In the genomic region with DNA sequence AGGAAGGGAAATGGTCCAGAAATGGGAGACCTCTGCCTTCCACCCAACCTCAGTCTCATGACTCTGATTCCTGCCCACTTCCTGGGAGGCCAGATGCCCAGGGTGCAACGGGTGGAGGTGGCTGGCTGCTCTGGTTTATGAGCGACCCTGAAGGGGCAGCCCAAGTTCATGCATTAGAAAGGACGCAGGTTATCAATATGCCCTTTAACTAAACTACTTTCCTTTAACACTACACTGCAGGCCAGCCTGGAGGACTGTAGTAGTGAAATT, we compare ENCODE assay signal across 9 mouse cellular contexts. TPM values are rescaled to one million over a fixed set of nuclear protein-coding genes. Genes with fewer than 3 reads are reported as not detected.
DNase-seq lines count a peak whose midpoint lies in the region; ATAC-seq and TF ChIP-seq lines count a peak whose summit lies in the region.
"Had no signal": no experiment of that assay in that cellular context is flagged by ENCODE, and none has a peak within 500 bp of the region (broad histone marks: within the 10 kb centered on the region; RNA-seq: fewer than 3 reads in every experiment).

No protein-coding gene starts in this region.

- TF ChIP-seq CTCF in layer of hippocampus, adult 2 months (conservative IDR thresholded peaks at IDR 0.05), result no peak

- peak overlapping the region; percentile 94 for H3K4me2 ChIP-seq in embryonic facial prominence, embryonic 15.5 days (replicated peaks)
- peak overlapping the region; percentile 94 for H3K4me2 ChIP-seq in kidney, embryonic 15.5 days
- peak overlapping the region; percentile 97 for H3K4me2 ChIP-seq in midbrain, embryonic 15.5 days

- H3K27ac ChIP-seq in layer of hippocampus, adult 2 months, result peak overlapping the region; percentile 95
- no peak overlapping the region for H3K27ac ChIP-seq in embryonic facial prominence, embryonic 15.5 days (replicated peaks)
- H3K27ac ChIP-seq in kidney, embryonic 15.5 days, result peak overlapping the region; percentile 72; the same call in 1 of the 2 replicates
- no peak overlapping the region for H3K27ac ChIP-seq in midbrain, embryonic 15.5 days

- 26% methylated on average over 3 of the region's 3 CpGs for WGBS in embryonic facial prominence, embryonic 15.5 days
- WGBS in kidney, embryonic 15.5 days, result 29% methylated on average over 3 of the region's 3 CpGs
- 30% methylated on average over 3 of the region's 3 CpGs for WGBS in midbrain, embryonic 15.5 days

- peak overlapping the region; percentile 98 for H3K4me3 ChIP-seq in layer of hippocampus, adult 2 months
- peak overlapping the region; percentile 93 for H3K4me3 ChIP-seq in embryonic facial prominence, embryonic 15.5 days (replicated peaks)
- peak overlapping the region; percentile 87 for H3K4me3 ChIP-seq in kidney, embryonic 15.5 days (replicated peaks)
- peak overlapping the region; percentile 88 for H3K4me3 ChIP-seq in midbrain, embryonic 15.5 days

- H3K9me3 ChIP-seq in embryonic facial prominence, embryonic 15.5 days (replicated peaks), result no peaks in the 10 kb centered on the region
- H3K9me3 ChIP-seq in kidney, embryonic 15.5 days (replicated peaks), result no peaks in the 10 kb centered on the region
- no peaks in the 10 kb centered on the region for H3K9me3 ChIP-seq in midbrain, embryonic 15.5 days

- peaks cover 30% of the 10 kb centered on the region for H3K4me1 ChIP-seq in embryonic facial prominence, embryonic 15.5 days
- peaks cover 29% of the 10 kb centered on the region for H3K4me1 ChIP-seq in kidney, embryonic 15.5 days
- H3K4me1 ChIP-seq in midbrain, embryonic 15.5 days, result peaks cover 34% of the 10 kb centered on the region

- no peak for ATAC-seq in embryonic facial prominence, embryonic 15.5 days (ENCODE audit: insufficient number of reproducible peaks, low FRiP score, low TSS enrichment, low read depth)
- no peak for ATAC-seq in kidney, embryonic 15.5 days (replicated peaks; ENCODE audit: low FRiP score)
- no peak for ATAC-seq in midbrain, embryonic 15.5 days (replicated peaks)

- DNase-seq in layer of hippocampus, adult 2 months (ENCODE audit: low spot score in 2 of 2), result no peak
- no peak for DNase-seq in layer of hippocampus, adult 9-10 months (ENCODE audit: low spot score)
- no peak for DNase-seq in MN1 (ENCODE audit: low spot score)
- DNase-seq in spleen, postnatal 14 days (ENCODE audit: low spot score in 2 of 2), result no peak
- DNase-seq in frontal cortex, postnatal 36 days (ENCODE audit: low spot score in 2 of 2), result no peak

- no peak overlapping the region for H3K9ac ChIP-seq in embryonic facial prominence, embryonic 15.5 days
- H3K9ac ChIP-seq in kidney, embryonic 15.5 days, result peak overlapping the region; percentile 82
- H3K9ac ChIP-seq in midbrain, embryonic 15.5 days, result peak overlapping the region; percentile 89

- no peaks in the 10 kb centered on the region for H3K27me3 ChIP-seq in embryonic facial prominence, embryonic 15.5 days
- no peaks in the 10 kb centered on the region for H3K27me3 ChIP-seq in kidney, embryonic 15.5 days
- H3K27me3 ChIP-seq in midbrain, embryonic 15.5 days (replicated peaks), result no peaks in the 10 kb centered on the region
- H3K27me3 ChIP-seq: Patski had no signal

- H3K36me3 ChIP-seq in embryonic facial prominence, embryonic 15.5 days, result peaks cover 31% of the 10 kb centered on the region
- H3K36me3 ChIP-seq in kidney, embryonic 15.5 days, result peaks cover 32% of the 10 kb centered on the region
- peaks cover 12% of the 10 kb centered on the region for H3K36me3 ChIP-seq in midbrain, embryonic 15.5 days (replicated peaks)

RNA-seq across cellular contexts. Expression of a gene that starts 1.3 kb away (rescaled TPM):
- 100 to 1,000 TPM; 186 to 206 TPM for total RNA-seq in layer of hippocampus, adult 2 months (2021)
- polyA plus RNA-seq in embryonic facial prominence, embryonic 15.5 days (2015; fragmentation: Nextera tagmentation; extraction: Ambion mirVana), result 9.1 and 10.3 TPM in 2 replicates
- polyA plus RNA-seq in kidney, embryonic 15.5 days (2015; fragmentation: Nextera tagmentation; extraction: Ambion mirVana), result 6.6 and 8.8 TPM in 2 replicates
- polyA plus RNA-seq in midbrain, embryonic 15.5 days (2015; fragmentation: Nextera tagmentation; extraction: Ambion mirVana), result 27.3 and 30.6 TPM in 2 replicates

RNA-seq across cellular contexts. Expression of a gene that starts 7.1 kb away (rescaled TPM):
- 10 to 100 TPM; 14.5 to 15.3 TPM for total RNA-seq in layer of hippocampus, adult 2 months (2021)
- polyA plus RNA-seq in embryonic facial prominence, embryonic 15.5 days (2015; fragmentation: Nextera tagmentation; extraction: Ambion mirVana), result 31.4 and 37.2 TPM in 2 replicates
- 41.7 and 46.7 TPM in 2 replicates for polyA plus RNA-seq in kidney, embryonic 15.5 days (2015; fragmentation: Nextera tagmentation; extraction: Ambion mirVana)
- polyA plus RNA-seq in midbrain, embryonic 15.5 days (2015; fragmentation: Nextera tagmentation; extraction: Ambion mirVana), result 36.5 and 36.9 TPM in 2 replicates

RNA-seq across cellular contexts. Expression of a gene that starts 13.3 kb away (rescaled TPM):
- total RNA-seq in layer of hippocampus, adult 2 months (2021), result 10 to 100 TPM; 26.0 to 36.9 TPM
- polyA plus RNA-seq in embryonic facial prominence, embryonic 15.5 days (2015; fragmentation: Nextera tagmentation; extraction: Ambion mirVana), result 23.0 and 26.6 TPM in 2 replicates
- polyA plus RNA-seq in kidney, embryonic 15.5 days (2015; fragmentation: Nextera tagmentation; extraction: Ambion mirVana), result 27.1 and 27.9 TPM in 2 replicates
- polyA plus RNA-seq in midbrain, embryonic 15.5 days (2015; fragmentation: Nextera tagmentation; extraction: Ambion mirVana), result 28.4 and 30.5 TPM in 2 replicates

RNA-seq across cellular contexts. Expression of a gene that starts 15.7 kb away (rescaled TPM):
- 10 to 100 TPM; 42.5 to 44.2 TPM for total RNA-seq in layer of hippocampus, adult 2 months (2021)
- 288 and 326 TPM in 2 replicates for polyA plus RNA-seq in embryonic facial prominence, embryonic 15.5 days (2015; fragmentation: Nextera tagmentation; extraction: Ambion mirVana)
- 390 and 426 TPM in 2 replicates for polyA plus RNA-seq in kidney, embryonic 15.5 days (2015; fragmentation: Nextera tagmentation; extraction: Ambion mirVana)
- 121 and 132 TPM in 2 replicates for polyA plus RNA-seq in midbrain, embryonic 15.5 days (2015; fragmentation: Nextera tagmentation; extraction: Ambion mirVana)

RNA-seq across cellular contexts. Expression of a gene that starts 25.3 kb away (rescaled TPM):
- 10 to 100 TPM; 21.9 to 22.1 TPM for total RNA-seq in layer of hippocampus, adult 2 months (2021)
- 93.0 and 99.4 TPM in 2 replicates for polyA plus RNA-seq in embryonic facial prominence, embryonic 15.5 days (2015; fragmentation: Nextera tagmentation; extraction: Ambion mirVana)
- polyA plus RNA-seq in kidney, embryonic 15.5 days (2015; fragmentation: Nextera tagmentation; extraction: Ambion mirVana), result 126 and 145 TPM in 2 replicates
- polyA plus RNA-seq in midbrain, embryonic 15.5 days (2015; fragmentation: Nextera tagmentation; extraction: Ambion mirVana), result 63.1 and 65.6 TPM in 2 replicates

Comparison
In these comparisons a context has a peak if more than half of its experiments do, and no peak if none do; other contexts are left out.
1. H3K27ac ChIP-seq: peak in layer of hippocampus, adult 2 months (single experiment) and kidney, embryonic 15.5 days (single experiment); none in embryonic facial prominence, embryonic 15.5 days (single experiment) and midbrain, embryonic 15.5 days (single experiment).
2. Peak in every context shown above with its lines, with median percentiles within 50 percentile points of each other: H3K4me3 ChIP-seq and H3K4me2 ChIP-seq.